Mouse (Mus musculus) embryonic facial prominence, embryonic 10.5 days (tissue): ENCODE results near the gene Irf2. TPM values are rescaled to one million over a fixed set of nuclear protein-coding genes. Genes with fewer than 3 reads are reported as not detected.
"Not testable (repeated sequence)": the region's sequence is repeated elsewhere in the genome, so short reads cannot be mapped to it uniquely, and the experiment has no call there.

Experiments
- DNase-seq: peaks from one replicate; pipeline ENCODE4 v3.0.0-alpha.2; 2017; ENCODE audit warnings: low spot score
- H3K27ac ChIP-seq: fragments of 300-500 bp; sonication (generic); replicated peaks from 2 replicates; pipeline ENCODE4 v1.5.1; 2016; ENCODE audit warnings: mild to moderate bottlenecking
- H3K27me3 ChIP-seq: fragments of 300-500 bp; sonication (generic); replicated peaks from 2 replicates; pipeline ENCODE4 v1.6.1; 2016; ENCODE audit warnings: low read depth, mild to moderate bottlenecking; ENCODE audit not compliant: poor library complexity, severe bottlenecking
- H3K36me3 ChIP-seq: fragments of 300-500 bp; sonication (generic); replicated peaks from 2 replicates; pipeline ENCODE4 v1.6.1; 2016; ENCODE audit warnings: mild to moderate bottlenecking, moderate library complexity
- H3K4me1 ChIP-seq: fragments of 300-500 bp; sonication (generic); 2 replicates; pipeline ENCODE4 v1.6.1; 2016
- H3K4me3 ChIP-seq: fragments of 300-500 bp; sonication (generic); 2 replicates; pipeline ENCODE4 v1.5.1; 2016; ENCODE audit warnings: mild to moderate bottlenecking, moderate library complexity
- H3K9me3 ChIP-seq: fragments of 300-500 bp; sonication (generic); 2 replicates; pipeline ENCODE4 v1.6.1; 2016; ENCODE audit warnings: mild to moderate bottlenecking
- WGBS: fragments of 180-500 bp; shearing (Covaris S2); methylation state at CpG from one replicate; pipeline ENCODE4 v1.1.7; 2016; 5-methylcytosine and 5-hydroxymethylcytosine counted together
- polyA plus RNA-seq: library from polyadenylated mRNA; unstranded; fragments of >200 nt; fragmentation: Nextera tagmentation; extraction: Ambion mirVana; gene quantifications from 2 replicates; pipeline ENCODE4 v1.2.1, GENCODE M21; 2016

Gene Irf2
- polyA plus RNA-seq, 1 experiment from 2014 or later, result 9.7 TPM

DNA sequence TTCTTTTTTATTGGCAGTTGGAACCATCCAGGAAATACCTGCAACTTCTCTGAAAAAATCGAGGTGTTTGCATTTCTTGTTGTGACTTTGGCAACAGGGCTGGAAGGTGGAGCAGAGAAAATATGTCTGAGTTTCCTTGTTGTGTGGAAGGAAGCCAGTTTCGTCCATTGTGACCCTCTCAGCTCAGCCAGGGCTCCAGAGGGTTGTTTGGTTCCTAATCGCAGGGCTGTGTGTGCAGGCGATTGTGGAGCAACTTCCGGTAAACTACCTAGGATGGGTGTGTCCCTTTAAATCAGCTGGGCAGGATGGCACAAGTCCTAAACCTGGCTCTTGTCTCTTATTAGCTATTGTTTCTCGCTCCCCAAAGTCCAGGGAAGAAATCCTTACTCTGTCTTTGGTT, 25.7 kb upstream of the Irf2 start:
- Histone ChIP-seq H3K27me3 (no peaks in the 10 kb centered on the region), H3K9me3 (no peaks in the 10 kb centered on the region), H3K4me1 (peaks cover 16% of the 10 kb centered on the region), H3K36me3 (no peaks in the 10 kb centered on the region), H3K27ac (no peak overlapping the region), H3K4me3 (no peak overlapping the region)
- 66% methylated on average over 6 of the region's 6 CpGs for WGBS
- DNase-seq, result no peak

GRCm38 (mm10) chr8:46714400-46714799, 25.1 kb upstream of the Irf2 start:
- Histone ChIP-seq H3K36me3 (no peaks in the 10 kb centered on the region), H3K4me1 (peaks cover 16% of the 10 kb centered on the region), H3K4me3 (no peak overlapping the region), H3K27ac (no peak overlapping the region), H3K27me3 (no peaks in the 10 kb centered on the region), H3K9me3 (no peaks in the 10 kb centered on the region)
- 76% methylated on average over 3 of the region's 3 CpGs for WGBS
- DNase-seq, result no peak

DNA sequence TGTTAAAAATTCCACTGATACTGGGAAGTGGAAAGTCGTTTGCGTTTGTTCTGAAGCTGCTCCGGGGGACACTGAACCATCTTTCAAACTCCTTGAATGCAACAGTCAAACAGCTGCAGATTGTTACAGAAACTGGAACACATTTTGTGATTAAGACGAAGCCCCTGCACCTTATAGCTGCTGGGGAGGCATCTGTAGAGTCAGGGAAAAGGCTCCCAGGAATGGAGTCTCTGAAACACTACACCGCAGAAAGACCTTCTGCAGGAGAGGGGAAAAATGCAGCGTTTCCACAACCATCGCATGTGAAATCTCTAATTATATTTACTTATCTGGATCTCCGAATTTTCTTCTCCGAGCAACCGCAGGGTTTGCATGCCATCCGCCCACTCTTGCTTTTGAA, 23.1 kb upstream of the Irf2 start:
- DNase-seq, result peak; percentile 15
- no peaks in the 10 kb centered on the region for H3K36me3 ChIP-seq
- H3K4me1 ChIP-seq, result peaks cover 16% of the 10 kb centered on the region
- WGBS, result 47% methylated on average over 11 of the region's 11 CpGs
- no peaks in the 10 kb centered on the region for H3K27me3 ChIP-seq
- peak overlapping the region; percentile 11; the same call in 1 of the 2 replicates for H3K4me3 ChIP-seq
- no peak overlapping the region for H3K27ac ChIP-seq
- no peaks in the 10 kb centered on the region for H3K9me3 ChIP-seq

GRCm38 (mm10) chr8:46717170-46717569, 22.4 kb upstream of the Irf2 start:
- no peak for DNase-seq
- 64% methylated on average over 6 of the region's 6 CpGs for WGBS
- Histone ChIP-seq H3K9me3 (no peaks in the 10 kb centered on the region), H3K4me1 (peaks cover 16% of the 10 kb centered on the region), H3K4me3 (no peak overlapping the region), H3K27me3 (no peaks in the 10 kb centered on the region), H3K36me3 (no peaks in the 10 kb centered on the region), H3K27ac (no peak overlapping the region)

DNA sequence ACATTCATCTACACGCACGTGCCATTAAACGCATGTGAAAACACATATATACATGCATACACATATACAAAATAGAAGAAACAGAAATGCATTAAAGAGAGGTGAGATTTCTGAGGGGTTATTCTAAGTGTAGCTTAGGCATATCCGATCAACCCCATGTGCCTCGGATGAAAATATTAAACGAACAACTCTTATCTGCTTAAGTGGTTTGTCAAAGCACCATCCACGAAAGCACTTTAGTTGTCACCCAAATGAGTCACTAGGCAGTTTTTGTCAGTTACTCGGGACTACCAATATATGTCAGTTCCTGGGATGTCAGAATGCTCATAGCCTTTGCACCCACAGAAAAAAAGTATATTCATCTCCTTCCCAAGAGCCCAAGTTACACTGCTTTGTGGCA, 21.2 kb upstream of the Irf2 start:
- no peak for DNase-seq
- Histone ChIP-seq H3K27ac (no peak overlapping the region), H3K9me3 (no peaks in the 10 kb centered on the region), H3K4me1 (peaks cover 16% of the 10 kb centered on the region), H3K27me3 (no peaks in the 10 kb centered on the region), H3K36me3 (no peaks in the 10 kb centered on the region), H3K4me3 (no peak overlapping the region)
- 89% methylated on average over 8 of the region's 8 CpGs for WGBS

GRCm38 (mm10) chr8:46718747-46719146, 20.8 kb upstream of the Irf2 start:
- no peak for DNase-seq
- Histone ChIP-seq H3K4me3 (no peak overlapping the region), H3K27me3 (no peaks in the 10 kb centered on the region), H3K36me3 (no peaks in the 10 kb centered on the region), H3K9me3 (no peaks in the 10 kb centered on the region), H3K27ac (no peak overlapping the region), H3K4me1 (peaks cover 16% of the 10 kb centered on the region)
- WGBS, result 81% methylated on average over 5 of the region's 5 CpGs

DNA sequence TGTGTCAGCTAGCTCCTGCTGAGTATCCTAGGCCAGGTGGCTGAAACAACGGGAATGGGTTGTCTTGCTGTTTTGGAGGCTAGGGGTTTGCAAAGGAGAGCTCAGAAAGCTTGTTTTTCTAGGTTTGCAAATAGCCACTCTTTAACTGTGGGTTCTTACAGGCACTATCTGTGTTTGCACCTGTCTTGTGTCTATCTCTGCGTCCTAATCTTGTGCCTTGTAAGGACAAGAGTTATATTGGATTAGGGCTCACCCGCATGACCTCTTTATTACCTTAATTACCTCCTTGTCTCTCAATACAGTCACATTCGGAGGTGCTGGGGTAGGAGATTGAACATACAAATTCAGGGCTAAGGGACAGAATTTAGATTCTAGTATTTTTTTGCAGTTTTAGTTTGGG, 18.9 kb upstream of the Irf2 start:
- 65% methylated on average over 4 of the region's 4 CpGs for WGBS
- Histone ChIP-seq H3K4me3 (no peak overlapping the region), H3K36me3 (no peaks in the 10 kb centered on the region), H3K4me1 (peaks cover 16% of the 10 kb centered on the region), H3K9me3 (no peaks in the 10 kb centered on the region), H3K27ac (no peak overlapping the region), H3K27me3 (no peaks in the 10 kb centered on the region)
- DNase-seq, result no peak

DNA sequence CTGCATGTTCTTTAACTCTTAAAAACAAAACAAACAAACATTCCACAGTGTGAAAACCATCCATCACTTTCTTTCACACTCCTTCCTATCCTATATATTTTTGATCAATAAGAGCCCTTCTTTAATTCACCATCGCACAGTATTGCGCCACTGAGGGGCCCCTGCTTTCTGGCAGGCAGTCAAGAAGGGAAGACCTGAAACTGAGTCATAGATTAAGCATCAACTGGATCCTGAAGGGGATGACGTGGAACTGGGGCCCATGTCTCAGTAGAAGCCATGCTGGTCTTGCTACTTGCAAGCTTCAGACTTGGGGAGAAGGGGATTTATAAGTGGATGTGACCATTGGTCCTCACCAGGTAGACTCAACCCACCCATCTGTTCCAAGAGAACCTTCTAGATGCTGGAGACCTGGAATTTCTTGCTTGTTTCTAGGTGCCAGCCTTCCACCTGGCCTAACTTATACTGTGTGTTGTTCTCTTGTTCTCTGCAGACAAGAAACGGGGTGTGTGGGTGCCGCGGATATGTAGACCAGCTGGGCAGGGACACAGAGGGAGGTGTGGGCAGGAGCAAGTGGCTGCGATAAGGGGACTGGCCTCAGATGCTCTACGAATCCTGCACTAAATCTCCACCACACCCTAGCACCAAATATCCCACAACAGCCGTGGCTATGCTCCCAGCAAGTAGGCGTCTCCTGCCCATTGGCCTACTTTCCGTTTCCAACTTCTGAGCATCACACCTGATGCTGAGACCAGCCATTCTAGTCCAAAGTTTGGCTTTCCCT, 18.3 kb upstream of the Irf2 start:
- no peaks in the 10 kb centered on the region for H3K27me3 ChIP-seq
- H3K36me3 ChIP-seq, result no peaks in the 10 kb centered on the region
- H3K4me1 ChIP-seq, result peaks cover 11% of the 10 kb centered on the region
- H3K9me3 ChIP-seq, result no peaks in the 10 kb centered on the region
- DNase-seq, result no peak
- no peak overlapping the region for H3K27ac ChIP-seq
- H3K4me3 ChIP-seq, result no peak overlapping the region
- WGBS, result 91% methylated on average over 11 of the region's 11 CpGs

DNA sequence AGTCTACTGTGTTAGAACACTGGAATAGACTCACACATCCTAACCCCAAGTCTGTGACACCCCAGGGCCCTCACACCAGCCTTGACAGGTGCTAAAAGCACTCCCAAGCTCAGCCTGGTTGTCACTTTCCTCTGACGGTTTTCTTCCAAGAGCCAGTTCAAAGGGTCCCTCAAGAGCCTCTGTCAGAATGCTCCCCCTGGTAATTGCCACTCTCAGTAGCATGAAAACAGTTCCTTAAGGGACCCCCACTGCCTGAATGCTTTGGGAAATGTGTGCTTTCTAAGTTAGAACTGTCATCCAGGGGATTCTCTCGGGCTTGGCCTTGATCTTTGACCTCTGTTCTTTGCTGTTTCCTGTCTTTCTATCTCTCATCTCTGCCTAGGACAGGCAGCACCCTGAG, 17.0 kb upstream of the Irf2 start:
- Histone ChIP-seq H3K36me3 (no peaks in the 10 kb centered on the region), H3K27ac (no peak overlapping the region), H3K9me3 (no peaks in the 10 kb centered on the region), H3K4me1 (no peaks in the 10 kb centered on the region), H3K27me3 (no peaks in the 10 kb centered on the region), H3K4me3 (no peak overlapping the region)
- no peak for DNase-seq
- WGBS, result 25% methylated on average over 2 of the region's 2 CpGs

DNA sequence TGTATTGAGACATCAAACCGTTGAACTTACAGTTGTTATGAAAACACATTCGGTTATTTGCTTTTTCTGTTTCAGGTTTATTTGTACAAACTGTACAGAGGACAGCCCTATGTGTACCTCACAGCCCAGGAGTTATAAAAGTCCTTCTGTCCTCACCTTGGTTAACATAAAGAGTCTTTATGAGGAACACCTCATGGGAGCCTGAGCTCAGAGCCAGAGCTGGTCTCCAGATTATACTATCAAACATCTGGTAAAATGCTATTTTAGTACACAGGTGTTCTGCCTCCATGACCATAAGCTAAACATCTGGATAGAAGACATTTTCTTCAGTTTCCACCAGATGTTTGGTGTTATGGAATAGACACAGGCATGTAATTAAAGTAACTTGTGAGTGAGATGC, 13.1 kb upstream of the Irf2 start:
- Histone ChIP-seq H3K9me3 (no peaks in the 10 kb centered on the region), H3K4me1 (no peaks in the 10 kb centered on the region), H3K4me3 (no peak overlapping the region), H3K27ac (no peak overlapping the region), H3K27me3 (no peaks in the 10 kb centered on the region), H3K36me3 (no peaks in the 10 kb centered on the region)
- no peak for DNase-seq
- 90% methylated on average over 2 of the region's 2 CpGs for WGBS

DNA sequence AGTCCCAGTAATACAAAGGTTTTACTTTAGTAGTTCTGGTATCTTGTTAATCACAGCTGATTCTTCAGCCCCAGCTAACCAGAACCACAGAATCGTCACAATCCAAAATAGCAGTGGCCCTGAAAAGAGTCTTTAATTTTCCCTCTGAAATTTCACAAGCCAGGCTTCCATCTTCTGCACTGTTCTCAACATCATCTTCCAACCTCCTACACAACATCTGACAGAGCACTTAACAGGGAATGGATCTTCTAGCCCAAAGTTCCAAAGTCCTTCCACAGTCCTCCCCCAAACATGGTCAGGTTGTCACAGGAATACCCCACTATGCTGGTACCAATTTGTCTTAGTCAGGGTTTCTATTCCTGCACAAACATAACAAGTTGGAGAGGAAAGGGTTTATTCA, 9.9 kb upstream of the Irf2 start:
- WGBS, result 86% methylated on average over 1 of the region's 1 CpGs
- not testable (repeated sequence) for H3K27ac ChIP-seq, DNase-seq, H3K4me3 ChIP-seq, H3K4me1 ChIP-seq, H3K36me3 ChIP-seq, H3K27me3 ChIP-seq, H3K9me3 ChIP-seq

- H3K36me3 ChIP-seq, result no peaks in the 10 kb centered on the region
- WGBS, result 90% methylated on average over 7 of the region's 7 CpGs
- H3K4me1 ChIP-seq, result no peaks in the 10 kb centered on the region
- DNase-seq, result no peak
- H3K27ac ChIP-seq, result no peak overlapping the region
- no peaks in the 10 kb centered on the region; the same call in 1 of the 2 replicates for H3K27me3 ChIP-seq
- peaks cover 4% of the 10 kb centered on the region; the same call in 1 of the 2 replicates for H3K9me3 ChIP-seq
- H3K4me3 ChIP-seq, result no peak overlapping the region
Measured at GRCm38 (mm10) chr8:46732381-46732915, 7.1 kb upstream of the Irf2 start.

DNA sequence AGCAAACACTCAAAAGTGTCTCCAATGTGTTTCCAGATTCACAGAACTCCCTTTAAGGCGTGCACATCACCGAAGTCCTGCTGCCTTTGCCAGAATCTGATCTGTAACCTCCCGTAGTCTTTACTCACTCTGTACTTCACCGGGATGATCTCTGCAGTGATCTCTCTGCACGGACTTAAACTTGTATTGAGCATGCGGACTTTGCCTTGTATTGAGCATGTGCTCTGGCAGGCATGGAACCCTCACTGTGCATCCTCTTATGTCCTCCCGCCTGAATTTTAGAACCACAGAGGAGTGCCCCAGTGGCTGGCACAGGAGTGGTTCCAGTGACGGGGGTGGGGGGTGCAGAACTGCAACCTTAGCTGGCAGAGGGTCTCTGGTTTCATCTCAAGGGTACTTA, 5.9 kb upstream of the Irf2 start:
- WGBS, result 79% methylated on average over 8 of the region's 8 CpGs
- DNase-seq, result no peak
- H3K9me3 ChIP-seq, result peaks cover 4% of the 10 kb centered on the region; the same call in 1 of the 2 replicates

More for the DNA sequence above, 5.9 kb upstream of the Irf2 start:
- Histone ChIP-seq H3K36me3 (no peaks in the 10 kb centered on the region), H3K4me3 (no peak overlapping the region), H3K27ac (no peak overlapping the region), H3K27me3 (no peaks in the 10 kb centered on the region; the same call in 1 of the 2 replicates), H3K4me1 (peaks cover 8% of the 10 kb centered on the region)
